Comparison of ENCODE assay signal across 12 mouse cellular contexts in genomic region chr8:71495811-71496210, GRCm38 (mm10). TPM values are rescaled to one million over a fixed set of nuclear protein-coding genes. Genes with fewer than 3 reads are reported as not detected.
A peak's percentile ranks its signal among the peaks of the same experiment; 100 is the strongest.
DNase-seq lines count a peak whose midpoint lies in the region; ATAC-seq and TF ChIP-seq lines count a peak whose summit lies in the region.
"Had no signal": no experiment of that assay in that cellular context is flagged by ENCODE, and none has a peak within 500 bp of the region (broad histone marks: within the 10 kb centered on the region; RNA-seq: fewer than 3 reads in every experiment).

No protein-coding gene starts in this region.

- H3K27ac ChIP-seq in cerebellum, adult 2 months (ENCODE audit: insufficient read depth, low read length) = peak overlapping the region; percentile 84
- peak overlapping the region; percentile 75 for H3K27ac ChIP-seq in lung, embryonic 14.5 days (ENCODE audit: low read depth)
- 0 out of 2 replicates have a peak overlapping the region, but pooled peaks have one; percentile 48 for H3K27ac ChIP-seq in hindbrain, embryonic 14.5 days
- H3K27ac ChIP-seq in small intestine, adult 2 months (ENCODE audit: insufficient read depth, low read depth, low read length) = peak overlapping the region; percentile 25; the same call in 1 of the 2 replicates
- no peak overlapping the region for H3K27ac ChIP-seq in thymus, adult 2 months (ENCODE audit: control insufficient read depth, insufficient read depth, low read length)

- H3K9ac ChIP-seq in lung, embryonic 14.5 days = no peak overlapping the region
- no peak overlapping the region for H3K9ac ChIP-seq in hindbrain, embryonic 14.5 days

- peaks cover 28% of the 10 kb centered on the region for H3K4me1 ChIP-seq in cerebellum, adult 2 months (ENCODE audit: control insufficient read depth, insufficient read depth, low read length)
- H3K4me1 ChIP-seq in lung, embryonic 14.5 days (ENCODE audit: insufficient read depth) = peaks cover 27% of the 10 kb centered on the region
- no peaks in the 10 kb centered on the region for H3K4me1 ChIP-seq in hindbrain, embryonic 14.5 days (replicated peaks; ENCODE audit: control insufficient read depth, insufficient read depth, low read length)
- peaks cover 7% of the 10 kb centered on the region for H3K4me1 ChIP-seq in small intestine, adult 2 months (ENCODE audit: control insufficient read depth, insufficient read depth, insufficient read length, low read length)
- H3K4me1 ChIP-seq in thymus, adult 2 months (replicated peaks; ENCODE audit: control insufficient read depth, insufficient read depth, low read length) = no peaks in the 10 kb centered on the region

- no peaks in the 10 kb centered on the region for H3K27me3 ChIP-seq in cerebellum, adult 2 months (ENCODE audit: control insufficient read depth, insufficient read depth, low read length)
- H3K27me3 ChIP-seq in lung, embryonic 14.5 days (ENCODE audit: insufficient read depth, low read length) = no peaks in the 10 kb centered on the region
- H3K27me3 ChIP-seq in hindbrain, embryonic 14.5 days (ENCODE audit: control insufficient read depth, insufficient read depth, low read length) = no peaks in the 10 kb centered on the region
- H3K27me3 ChIP-seq in small intestine, adult 2 months (ENCODE audit: control insufficient read depth, insufficient read depth, low read length) = no peaks in the 10 kb centered on the region
- H3K27me3 ChIP-seq in thymus, adult 2 months (ENCODE audit: control insufficient read depth, insufficient read depth, low read length) = no peaks in the 10 kb centered on the region

- TF ChIP-seq POLR2A in cerebellum, adult 2 months (IDR thresholded peaks at IDR 0.05; ENCODE audit: borderline replicate concordance, insufficient read depth, low read length) = no peak
- TF ChIP-seq POLR2A in small intestine, adult 2 months (IDR thresholded peaks at IDR 0.05; ENCODE audit: low read depth, low read length) = no peak
- no peak for TF ChIP-seq POLR2A in thymus, adult 2 months (IDR thresholded peaks at IDR 0.05; ENCODE audit: control insufficient read depth, extremely low read depth, insufficient read depth, low read length, poor library complexity)

- H3K36me3 ChIP-seq in lung, embryonic 14.5 days (ENCODE audit: insufficient read depth) = peaks cover 44% of the 10 kb centered on the region
- H3K36me3 ChIP-seq in hindbrain, embryonic 14.5 days (replicated peaks; ENCODE audit: control insufficient read depth, insufficient read depth) = peaks cover 34% of the 10 kb centered on the region
- H3K36me3 ChIP-seq in small intestine, adult 2 months (ENCODE audit: control insufficient read depth, insufficient read depth, low read length) = peaks cover 15% of the 10 kb centered on the region; the same call in 1 of the 2 replicates
- no peaks in the 10 kb centered on the region for H3K36me3 ChIP-seq in thymus, adult 2 months (ENCODE audit: control insufficient read depth, insufficient read depth, low read length)

- ATAC-seq in lung, embryonic 14.5 days (ENCODE audit: insufficient read depth) = no peak
- no peak for ATAC-seq in hindbrain, embryonic 14.5 days (ENCODE audit: low FRiP score)

- peak in 1 of 2 experiments; percentile 35 for DNase-seq in cerebellum, adult 2 months
- DNase-seq in cerebellum, postnatal 14 days = no peak
- peak; percentile 41 for DNase-seq in lung, embryonic 14.5 days
- DNase-seq in lung, postnatal 25 days (ENCODE audit: low spot score) = no peak
- no peak for DNase-seq in hindbrain, embryonic 14.5 days (ENCODE audit: low spot score)
- DNase-seq in layer of hippocampus, postnatal 10 days (ENCODE audit: low spot score in 2 of 2) = no peak
- no peak for DNase-seq in thymus, adult 2 months

- H3K4me3 ChIP-seq in cerebellum, adult 2 months (replicated peaks; ENCODE audit: insufficient read depth, low read depth, low read length) = no peak overlapping the region
- no peak overlapping the region for H3K4me3 ChIP-seq in lung, embryonic 14.5 days (ENCODE audit: low read depth, low read length)
- H3K4me3 ChIP-seq in hindbrain, embryonic 14.5 days (replicated peaks; ENCODE audit: low read length) = no peak overlapping the region
- no peak overlapping the region for H3K4me3 ChIP-seq in small intestine, adult 2 months (ENCODE audit: low read depth, low read length)
- no peak overlapping the region for H3K4me3 ChIP-seq in thymus, adult 2 months (ENCODE audit: control insufficient read depth, insufficient read depth, low read length)

- no peaks in the 10 kb centered on the region for H3K9me3 ChIP-seq in lung, embryonic 14.5 days (ENCODE audit: low read depth, low read length)
- no peaks in the 10 kb centered on the region for H3K9me3 ChIP-seq in hindbrain, embryonic 14.5 days (ENCODE audit: control insufficient read depth, low read length)

- TF ChIP-seq CTCF in cerebellum, adult 2 months (IDR thresholded peaks at IDR 0.05; ENCODE audit: borderline replicate concordance, insufficient read depth, low read depth, low read length) = no peak
- TF ChIP-seq CTCF in lung, embryonic 14.5 days (IDR thresholded peaks at IDR 0.05; ENCODE audit: low read depth) = no peak
- TF ChIP-seq CTCF in small intestine, adult 2 months (IDR thresholded peaks at IDR 0.05; ENCODE audit: extremely low read depth, insufficient read length, insufficient replicate concordance, low read depth, low read length) = no peak
- TF ChIP-seq CTCF in thymus, adult 2 months (IDR thresholded peaks at IDR 0.05; ENCODE audit: borderline replicate concordance, control insufficient read depth, extremely low read depth, insufficient read depth, low read length, poor library complexity) = no peak

- 81% methylated on average over 5 of the region's 5 CpGs for WGBS in cerebellum, adult 2 months
- 73% methylated on average over 5 of the region's 5 CpGs for WGBS in lung, embryonic 14.5 days
- 91% methylated on average over 5 of the region's 5 CpGs for WGBS in hindbrain, embryonic 14.5 days
- 79% methylated on average over 5 of the region's 5 CpGs for WGBS in small intestine, adult 2 months
- WGBS in thymus, adult 2 months = 96% methylated on average over 5 of the region's 5 CpGs

- H3K4me2 ChIP-seq in lung, embryonic 14.5 days = no peak overlapping the region
- no peak overlapping the region for H3K4me2 ChIP-seq in hindbrain, embryonic 14.5 days (replicated peaks)

RNA-seq across cellular contexts. Expression of gene Gtpbp3, which starts 7.9 kb away (rescaled TPM):
- polyA plus RNA-seq in cerebellum, adult 2 months (2012; rRNA removed) = 33.3 and 34.7 TPM in 2 replicates
- polyA plus RNA-seq in lung, embryonic 14.5 days (2014; fragmentation: Nextera tagmentation; extraction: Ambion mirVana) = 7.6 and 9.6 TPM in 2 replicates
- 4.7 and 7.3 TPM in 2 replicates for polyA plus RNA-seq in hindbrain, embryonic 14.5 days (2014; fragmentation: Nextera tagmentation; extraction: Ambion mirVana)
- polyA plus RNA-seq in small intestine, adult 2 months (2012; rRNA removed) = 18.6 and 25.8 TPM in 2 replicates
- 10 to 100 TPM; 26.4 to 29.4 TPM for total RNA-seq in layer of hippocampus, postnatal 10 days (2021)
- 56.8 and 58.7 TPM in 2 replicates for polyA plus RNA-seq in thymus, adult 2 months (2012; rRNA removed)

RNA-seq across cellular contexts. Expression of gene Ano8, which starts 10.0 kb away (rescaled TPM):
- polyA plus RNA-seq in cerebellum, adult 2 months (2012; rRNA removed) = 76.2 and 81.8 TPM in 2 replicates
- polyA plus RNA-seq in lung, embryonic 14.5 days (2014; fragmentation: Nextera tagmentation; extraction: Ambion mirVana) = 2.4 and 3.1 TPM in 2 replicates
- 8.5 and 10.6 TPM in 2 replicates for polyA plus RNA-seq in hindbrain, embryonic 14.5 days (2014; fragmentation: Nextera tagmentation; extraction: Ambion mirVana)
- 9.0 and 19.8 TPM in 2 replicates for polyA plus RNA-seq in small intestine, adult 2 months (2012; rRNA removed)
- total RNA-seq in layer of hippocampus, postnatal 10 days (2021) = 10 to 100 TPM; 64.3 to 71.5 TPM
- polyA plus RNA-seq in thymus, adult 2 months (2012; rRNA removed) = 34.8 and 40.7 TPM in 2 replicates

RNA-seq across cellular contexts. Expression of gene Plvap, which starts 15.7 kb away (rescaled TPM):
- polyA plus RNA-seq in cerebellum, adult 2 months (2012; rRNA removed) = 25.6 and 28.8 TPM in 2 replicates
- 123 and 135 TPM in 2 replicates for polyA plus RNA-seq in lung, embryonic 14.5 days (2014; fragmentation: Nextera tagmentation; extraction: Ambion mirVana)
- polyA plus RNA-seq in hindbrain, embryonic 14.5 days (2014; fragmentation: Nextera tagmentation; extraction: Ambion mirVana) = 9.2 and 10.5 TPM in 2 replicates
- 182 and 329 TPM in 2 replicates for polyA plus RNA-seq in small intestine, adult 2 months (2012; rRNA removed)
- 1 to 10 TPM; 8.1 to 9.2 TPM for total RNA-seq in layer of hippocampus, postnatal 10 days (2021)
- polyA plus RNA-seq in thymus, adult 2 months (2012; rRNA removed) = 59.2 and 62.6 TPM in 2 replicates
- total RNA-seq: hematopoietic stem cell, adult 5-6 weeks had no signal

RNA-seq across cellular contexts. Expression of gene Dda1, which starts 26.8 kb away (rescaled TPM):
- polyA plus RNA-seq in cerebellum, adult 2 months (2012; rRNA removed) = 119 and 121 TPM in 2 replicates
- 101 and 111 TPM in 2 replicates for polyA plus RNA-seq in lung, embryonic 14.5 days (2014; fragmentation: Nextera tagmentation; extraction: Ambion mirVana)
- polyA plus RNA-seq in hindbrain, embryonic 14.5 days (2014; fragmentation: Nextera tagmentation; extraction: Ambion mirVana) = 218 and 236 TPM in 2 replicates
- polyA plus RNA-seq in small intestine, adult 2 months (2012; rRNA removed) = 46.3 and 85.3 TPM in 2 replicates
- 100 to 1,000 TPM; 128 to 130 TPM for total RNA-seq in layer of hippocampus, postnatal 10 days (2021)
- 201 and 216 TPM in 2 replicates for polyA plus RNA-seq in thymus, adult 2 months (2012; rRNA removed)

RNA-seq across cellular contexts. Expression of gene Ccdc194, which starts 29.7 kb away (rescaled TPM):
- polyA plus RNA-seq in cerebellum, adult 2 months (2012; rRNA removed) = 0.08 and 0.10 TPM in 2 replicates
- polyA plus RNA-seq in lung, embryonic 14.5 days (2014; fragmentation: Nextera tagmentation; extraction: Ambion mirVana) = 1.0 TPM in 2 replicates
- 0.22 and 0.92 TPM in 2 replicates for polyA plus RNA-seq in hindbrain, embryonic 14.5 days (2014; fragmentation: Nextera tagmentation; extraction: Ambion mirVana)
- not detected in 2 replicates for polyA plus RNA-seq in small intestine, adult 2 months (2012; rRNA removed)
- total RNA-seq in layer of hippocampus, postnatal 10 days (2021) = not detected
- 0.09 and 0.11 TPM in 2 replicates for polyA plus RNA-seq in thymus, adult 2 months (2012; rRNA removed)
- total RNA-seq: adrenal gland, postnatal 25 days; hematopoietic stem cell, adult 5-6 weeks; left cerebral cortex, postnatal 36 days had no signal
- polyA plus RNA-seq: midbrain, embryonic 16.5 days had no signal
